Mouse (Mus musculus) heart, embryonic 10.5 days (tissue): ENCODE results near the gene Mcidas. TPM values are rescaled to one million over a fixed set of nuclear protein-coding genes. Genes with fewer than 3 reads are reported as not detected.

Experiments
- DNase-seq: peaks from one replicate; pipeline ENCODE4 v3.0.0-alpha.2; 2017; ENCODE audit warnings: low spot score
- H3K27ac ChIP-seq: fragments of 300-500 bp; sonication (generic); 2 replicates; pipeline ENCODE4 v1.5.1; 2016; ENCODE audit warnings: mild to moderate bottlenecking
- H3K27me3 ChIP-seq: fragments of 300-500 bp; sonication (generic); 2 replicates; pipeline ENCODE4 v1.6.1; 2016; ENCODE audit warnings: mild to moderate bottlenecking; ENCODE audit not compliant: poor library complexity, insufficient read depth, severe bottlenecking
- H3K36me3 ChIP-seq: fragments of 300-500 bp; sonication (generic); 2 replicates; pipeline ENCODE4 v1.6.1; 2016; ENCODE audit warnings: mild to moderate bottlenecking, moderate library complexity
- H3K4me1 ChIP-seq: fragments of 300-500 bp; sonication (generic); 2 replicates; pipeline ENCODE4 v1.6.1; 2016; ENCODE audit warnings: mild to moderate bottlenecking
- H3K4me3 ChIP-seq: fragments of 300-500 bp; sonication (generic); 2 replicates; pipeline ENCODE4 v1.5.1; 2016; ENCODE audit warnings: mild to moderate bottlenecking, moderate library complexity
- H3K9me3 ChIP-seq: fragments of 300-500 bp; sonication (generic); 2 replicates; pipeline ENCODE4 v1.6.1; 2016; ENCODE audit warnings: mild to moderate bottlenecking, moderate library complexity
- WGBS: fragments of 180-500 bp; shearing (Covaris S2); methylation state at CpG from one replicate; pipeline ENCODE4 v1.1.7; 2016; 5-methylcytosine and 5-hydroxymethylcytosine counted together
- polyA plus RNA-seq: library from polyadenylated mRNA; unstranded; fragments of >200 nt; fragmentation: Nextera tagmentation; extraction: Ambion mirVana; gene quantifications from 2 replicates; pipeline ENCODE4 v1.2.1, GENCODE M21; 2016

The Mcidas gene
- polyA plus RNA-seq, 1 experiment from 2014 or later: 0.13 TPM

DNA sequence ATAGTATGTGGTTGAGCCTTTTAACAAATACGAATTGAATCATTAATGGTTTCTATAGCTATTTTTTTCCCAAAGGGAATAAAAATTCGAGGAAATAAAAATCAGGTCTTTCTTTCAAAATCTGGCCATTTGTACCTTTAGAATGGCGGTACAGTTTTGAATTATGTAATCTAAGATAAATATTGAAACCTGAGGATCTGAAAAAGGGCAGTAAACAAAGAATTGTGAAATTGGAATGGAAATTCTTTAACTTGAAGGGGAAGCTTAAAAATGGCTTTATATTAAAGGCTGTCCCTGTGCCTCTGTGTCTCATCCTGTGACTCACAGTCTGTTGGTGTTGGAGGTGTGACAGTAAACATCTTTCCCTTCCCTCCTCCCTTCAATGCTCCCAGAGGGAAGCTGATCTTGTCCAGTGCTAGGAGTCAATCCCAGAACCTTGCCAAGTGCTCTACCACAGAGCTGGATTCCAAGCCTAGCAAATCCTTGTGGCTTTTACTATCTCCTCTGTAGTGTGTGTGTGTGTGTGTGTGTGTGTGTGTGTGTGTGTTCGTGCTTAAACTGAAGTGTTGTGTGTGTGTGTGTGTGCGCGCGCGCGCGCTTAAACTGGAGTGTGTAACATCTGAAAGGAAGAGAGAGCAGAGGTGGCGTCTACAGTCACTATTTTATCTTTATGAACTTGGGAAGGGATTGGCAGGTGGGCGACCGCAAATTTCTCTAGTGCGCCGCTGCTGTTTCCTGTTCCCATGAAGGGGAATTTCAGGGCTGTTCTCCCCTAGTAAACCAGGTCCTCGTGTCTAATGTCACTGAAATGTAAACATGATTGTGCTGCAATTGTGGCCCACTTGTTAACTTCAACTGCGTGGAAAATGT, 29.9 kb downstream of the Mcidas start:
- Histone ChIP-seq H3K27ac (no peak overlapping the region), H3K4me1 (no peaks in the 10 kb centered on the region), H3K27me3 (peaks cover 4% of the 10 kb centered on the region; the same call in 1 of the 2 replicates), H3K36me3 (no peaks in the 10 kb centered on the region), H3K9me3 (no peaks in the 10 kb centered on the region), H3K4me3 (no peak overlapping the region)
- peak; percentile 51 for DNase-seq
- WGBS: 79% methylated on average over 17 of the region's 17 CpGs

DNA sequence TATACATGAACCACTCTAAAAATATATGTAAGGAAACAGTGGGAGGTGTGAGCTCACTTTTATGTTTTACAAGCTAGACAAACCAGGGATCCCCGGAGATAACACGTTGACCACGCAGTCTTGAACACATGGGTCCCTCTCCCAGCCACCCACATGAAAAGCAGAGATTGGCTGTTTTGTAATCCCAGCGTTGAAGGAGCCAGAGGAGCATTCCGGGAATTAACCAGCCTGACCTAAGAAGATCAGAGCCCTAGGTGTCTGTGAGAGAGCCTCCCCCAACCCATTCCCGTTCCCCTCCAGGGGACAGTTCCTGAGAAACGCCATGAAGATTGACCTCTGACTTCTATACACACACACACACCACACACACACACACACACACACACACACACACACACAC, 37.7 kb downstream of the Mcidas start:
- peak overlapping the region; percentile 69 for H3K4me3 ChIP-seq
- no peaks in the 10 kb centered on the region for H3K36me3 ChIP-seq
- peaks cover 50% of the 10 kb centered on the region for H3K27me3 ChIP-seq
- H3K4me1 ChIP-seq: peaks cover 18% of the 10 kb centered on the region; the same call in 1 of the 2 replicates
- H3K9me3 ChIP-seq: no peaks in the 10 kb centered on the region
- WGBS: 3% methylated on average over 7 of the region's 7 CpGs
- no peak overlapping the region for H3K27ac ChIP-seq
- DNase-seq: peak; percentile 63

DNA sequence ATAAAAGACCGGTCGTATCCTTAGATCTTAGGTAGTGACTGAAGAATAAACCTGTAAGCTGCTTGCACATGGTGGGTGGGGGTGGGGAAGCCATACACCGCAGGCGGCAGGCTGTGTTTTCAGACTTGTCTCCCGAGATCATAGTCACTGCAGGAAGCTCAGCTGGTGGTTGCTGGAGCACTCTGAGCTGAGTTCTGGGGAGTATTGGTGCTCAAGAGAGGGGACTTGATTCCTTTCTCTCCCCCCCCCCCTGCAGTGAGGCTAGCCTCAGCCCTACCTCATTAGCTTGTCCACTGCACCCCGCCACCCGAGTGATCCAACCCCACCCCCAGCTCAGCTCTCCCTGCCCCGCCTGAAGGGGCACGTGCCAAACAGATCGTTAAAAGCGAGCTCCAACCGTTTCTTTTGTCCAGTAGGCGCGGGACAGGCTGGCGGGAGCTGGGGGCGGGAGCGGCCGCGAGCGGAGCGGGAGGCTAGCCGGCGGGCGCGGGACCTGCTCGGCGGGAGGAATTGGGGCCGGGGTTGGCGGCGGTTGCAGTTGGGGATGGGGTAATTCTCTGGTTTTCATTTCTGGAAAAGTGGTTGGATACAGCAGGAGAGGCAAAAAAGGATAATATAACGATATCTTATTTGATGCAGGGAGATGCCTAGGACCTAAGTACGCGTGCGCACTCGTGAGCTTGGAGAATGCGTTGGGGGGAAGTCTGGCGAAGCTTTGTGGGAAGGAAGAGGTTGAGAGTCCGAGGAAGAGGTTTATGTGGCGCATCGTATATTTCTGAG, 38.3 kb downstream of the Mcidas start:
- Histone ChIP-seq H3K9me3 (no peaks in the 10 kb centered on the region), H3K4me3 (peak overlapping the region; percentile 69), H3K27me3 (peaks cover 50% of the 10 kb centered on the region), H3K27ac (peak overlapping the region; percentile 84), H3K36me3 (no peaks in the 10 kb centered on the region), H3K4me1 (peaks cover 18% of the 10 kb centered on the region; the same call in 1 of the 2 replicates)
- peak; percentile 74 for DNase-seq
- WGBS: under 1% methylated on average over 40 of the region's 40 CpGs

DNA sequence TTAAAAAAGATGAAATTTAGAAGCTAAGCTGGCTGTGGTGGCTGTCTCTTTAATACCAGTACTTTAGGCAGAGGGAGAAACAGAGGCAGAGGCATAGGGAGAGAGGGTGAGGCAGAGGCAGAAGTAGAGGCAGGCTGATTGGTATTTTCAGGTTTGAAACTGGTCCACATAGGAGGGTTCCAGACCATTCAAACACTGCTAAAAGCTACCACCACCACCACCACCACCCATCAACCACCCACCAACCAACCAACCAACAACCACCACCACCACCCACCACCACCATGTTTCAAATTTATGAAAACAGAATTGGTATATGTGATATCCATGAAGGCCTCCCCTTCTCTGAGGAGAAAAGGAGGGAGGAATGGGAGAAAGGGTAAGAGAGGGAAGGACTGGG, 39.2 kb downstream of the Mcidas start:
- peaks cover 18% of the 10 kb centered on the region; the same call in 1 of the 2 replicates for H3K4me1 ChIP-seq
- H3K9me3 ChIP-seq: no peaks in the 10 kb centered on the region
- no peak overlapping the region for H3K4me3 ChIP-seq
- DNase-seq: peak; percentile 65
- H3K27ac ChIP-seq: no peak overlapping the region
- H3K27me3 ChIP-seq: peaks cover 50% of the 10 kb centered on the region
- H3K36me3 ChIP-seq: no peaks in the 10 kb centered on the region

DNA sequence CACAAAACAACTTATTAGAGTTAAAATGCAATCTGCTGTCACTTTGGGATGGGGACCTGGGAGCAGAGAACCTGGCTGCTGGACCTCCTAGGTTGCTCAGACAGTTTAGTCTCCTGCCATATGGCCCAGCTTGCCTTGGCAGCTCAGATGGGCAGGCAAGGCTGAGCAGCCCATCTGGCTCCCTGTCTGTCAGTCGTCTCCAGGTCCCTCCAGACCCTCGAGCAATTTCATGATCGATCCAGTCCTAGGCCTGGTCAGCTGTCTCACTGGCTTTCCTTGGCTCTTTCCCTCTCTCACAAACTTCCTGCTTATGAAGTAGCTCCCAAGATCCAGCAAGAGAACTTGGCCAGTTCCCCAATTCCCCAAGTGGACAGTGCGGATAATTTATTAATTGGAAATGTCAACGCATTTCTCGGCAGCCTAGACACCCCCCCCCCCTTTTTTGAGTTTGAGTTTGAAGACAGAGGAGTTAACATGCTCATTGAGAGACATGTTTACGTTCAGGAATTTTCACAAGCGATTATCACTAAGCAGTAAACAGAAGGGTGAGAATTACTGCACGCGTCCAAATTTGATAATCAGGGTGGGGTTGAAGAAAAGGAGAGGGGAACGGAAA, 40.7 kb downstream of the Mcidas start:
- no peaks in the 10 kb centered on the region for H3K9me3 ChIP-seq
- H3K27me3 ChIP-seq: peaks cover 46% of the 10 kb centered on the region
- peak overlapping the region; percentile 74 for H3K4me3 ChIP-seq
- DNase-seq: peak; percentile 69
- 3% methylated on average over 11 of the region's 11 CpGs for WGBS
- H3K27ac ChIP-seq: no peak overlapping the region
- no peaks in the 10 kb centered on the region for H3K36me3 ChIP-seq
- H3K4me1 ChIP-seq: peaks cover 22% of the 10 kb centered on the region

DNA sequence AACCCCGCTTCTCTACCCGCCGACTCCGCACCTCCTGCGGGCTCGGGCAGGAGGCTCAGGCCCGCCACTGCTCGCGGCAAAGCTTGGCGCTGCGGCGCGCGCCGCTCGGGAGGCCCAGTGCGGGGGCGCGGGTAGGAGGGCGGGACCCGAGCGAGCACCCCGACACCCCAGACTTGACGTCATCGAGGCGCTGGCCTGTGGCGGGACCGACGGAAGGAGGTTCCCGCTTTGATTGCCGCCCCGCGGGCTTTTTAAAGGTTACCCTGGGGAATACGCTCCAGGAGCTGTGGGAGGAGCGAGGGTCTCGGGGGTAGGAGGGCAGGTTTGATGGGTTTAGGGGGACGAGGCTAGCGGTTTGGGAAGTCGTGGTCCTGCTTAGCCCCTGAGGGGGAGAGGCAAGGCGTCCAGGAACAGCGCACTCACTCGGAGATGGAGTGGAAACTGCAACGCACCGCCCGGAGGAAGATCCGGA, 41.3 kb downstream of the Mcidas start, which contains the start of gene Cdc20b:
TSS of gene Cdc20b (plus strand) at position 162 of the 472 bp plus-strand sequence.
- Histone ChIP-seq H3K9me3 (no peaks in the 10 kb centered on the region), H3K27me3 (peaks cover 44% of the 10 kb centered on the region), H3K4me3 (peak within 1 kb of the TSS; percentile 74), H3K4me1 (peaks cover 23% of the 10 kb centered on the region), H3K36me3 (no peaks in the 10 kb centered on the region), H3K27ac (no peak within 1 kb of the TSS)
- peak; percentile 73 for DNase-seq
- WGBS: 2% methylated on average over 46 of the region's 46 CpGs

DNA sequence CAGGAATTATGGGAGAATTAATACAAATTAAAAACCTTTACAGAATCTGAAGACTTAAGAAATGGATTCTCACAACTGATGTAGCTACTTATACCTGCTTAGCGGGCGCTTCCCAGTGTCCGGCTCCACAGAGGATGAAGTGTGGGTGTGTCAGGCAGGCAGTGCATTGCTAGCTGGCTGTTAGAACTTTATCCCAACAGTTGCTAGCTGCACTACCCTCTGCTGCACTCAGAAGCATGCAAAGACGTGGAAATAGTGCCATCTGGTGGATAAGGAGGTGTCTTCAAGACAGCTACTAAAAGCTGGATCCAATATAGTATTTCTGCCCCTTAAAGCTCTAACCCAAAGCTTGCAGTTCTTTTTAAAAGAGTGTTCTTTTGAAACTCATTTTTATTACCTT, 42.2 kb downstream of the Mcidas start:
- 0% methylated on average over 4 of the region's 4 CpGs for WGBS
- Histone ChIP-seq H3K27ac (no peak overlapping the region), H3K27me3 (peaks cover 40% of the 10 kb centered on the region), H3K4me1 (peaks cover 26% of the 10 kb centered on the region), H3K4me3 (peak overlapping the region; percentile 74), H3K9me3 (no peaks in the 10 kb centered on the region), H3K36me3 (no peaks in the 10 kb centered on the region)
- peak; percentile 89 for DNase-seq

DNA sequence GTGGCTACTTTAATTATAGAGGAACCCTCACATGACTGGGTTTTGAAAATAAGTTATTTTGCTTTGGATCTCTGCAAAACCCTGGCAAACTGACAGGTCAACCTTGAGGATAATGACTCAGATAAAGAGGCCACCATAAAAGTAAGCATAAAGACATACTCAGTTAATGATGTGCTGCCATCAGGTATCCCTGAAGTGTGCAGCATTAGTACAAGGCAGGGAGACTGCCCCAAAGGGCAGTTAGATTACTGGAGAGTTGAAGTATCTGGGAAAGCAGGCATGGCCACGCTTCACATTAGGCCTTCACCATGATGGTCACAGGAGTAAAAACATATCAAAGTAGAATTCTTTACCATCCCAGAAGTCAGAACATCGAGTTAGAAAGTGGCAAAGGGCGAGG, 51.2 kb downstream of the Mcidas start:
- Histone ChIP-seq H3K4me3 (peak overlapping the region; percentile 70), H3K4me1 (peaks cover 23% of the 10 kb centered on the region; the same call in 1 of the 2 replicates), H3K27me3 (no peaks in the 10 kb centered on the region), H3K27ac (peak overlapping the region; percentile 86; the same call in 1 of the 2 replicates), H3K9me3 (no peaks in the 10 kb centered on the region), H3K36me3 (peaks cover 28% of the 10 kb centered on the region)
- WGBS: 71% methylated on average over 3 of the region's 3 CpGs
- DNase-seq: peak; percentile 58

DNA sequence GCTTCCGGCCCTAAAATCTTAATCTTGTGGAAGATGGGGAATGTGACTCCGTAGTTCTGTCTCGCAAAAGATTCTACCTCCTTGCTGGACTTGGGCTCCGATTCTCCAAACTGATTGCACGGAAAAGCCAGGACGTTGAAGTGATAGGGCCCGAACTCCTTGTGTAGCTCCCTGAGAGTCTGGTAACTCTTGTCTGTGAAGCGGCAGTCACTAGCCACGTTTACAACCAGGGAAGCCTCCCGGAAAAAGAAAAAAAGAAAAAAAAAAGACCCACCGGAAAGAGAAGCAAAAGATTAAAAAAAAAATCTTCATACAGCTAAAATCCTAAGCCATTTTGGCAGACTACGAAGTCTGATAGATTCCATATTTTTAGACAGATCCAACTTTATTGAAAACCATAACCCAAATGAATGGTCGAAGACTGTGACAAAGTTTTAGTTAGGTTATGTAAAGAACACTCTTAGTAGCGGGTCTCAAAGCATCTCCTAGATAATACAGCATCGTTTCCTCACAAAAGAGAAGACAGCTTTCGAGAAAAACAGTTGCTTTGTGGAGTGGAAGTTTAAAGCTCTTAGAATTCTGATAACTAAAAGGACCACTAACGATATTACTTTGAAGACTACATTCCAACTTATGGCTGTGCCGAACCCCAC, 51.9 kb downstream of the Mcidas start:
- peak overlapping the region; percentile 86 for H3K27ac ChIP-seq
- peak; percentile 71 for DNase-seq
- H3K4me3 ChIP-seq: peak overlapping the region; percentile 70
- H3K4me1 ChIP-seq: peaks cover 19% of the 10 kb centered on the region; the same call in 1 of the 2 replicates
- H3K36me3 ChIP-seq: peaks cover 28% of the 10 kb centered on the region
- 19% methylated on average over 18 of the region's 18 CpGs for WGBS
- no peaks in the 10 kb centered on the region for H3K9me3 ChIP-seq
- H3K27me3 ChIP-seq: no peaks in the 10 kb centered on the region

DNA sequence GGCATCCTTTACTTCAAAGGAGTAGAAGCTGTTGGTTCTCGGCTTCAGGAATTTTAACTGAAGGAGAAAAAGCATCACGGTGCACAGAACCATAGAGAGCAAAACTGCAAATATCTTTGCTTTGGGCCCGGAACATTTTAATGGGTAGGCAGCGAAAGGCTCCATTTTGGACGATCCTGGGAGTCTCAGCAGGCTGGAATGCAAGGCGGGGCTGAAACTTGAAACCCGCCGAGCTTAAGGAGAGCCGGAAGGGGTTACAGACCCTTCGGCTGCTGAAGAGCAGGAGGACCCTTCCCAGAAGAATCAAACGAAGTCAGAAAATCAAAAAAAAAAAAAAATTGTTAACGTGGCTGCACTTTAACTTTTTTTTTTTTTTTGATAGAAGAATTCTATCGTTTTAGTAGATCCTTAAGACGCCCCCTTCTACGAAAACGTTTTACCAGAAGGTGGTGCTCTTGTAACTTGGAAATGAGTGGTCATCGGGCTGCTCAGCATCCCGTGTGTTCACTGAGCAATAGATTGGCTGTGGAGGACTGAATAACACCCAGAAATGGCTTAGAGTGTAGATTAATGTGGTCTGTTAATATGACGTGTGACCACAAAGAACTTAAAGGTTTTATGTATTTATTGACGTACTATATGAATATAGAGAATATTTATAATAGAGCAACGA, 52.7 kb downstream of the Mcidas start, which contains the start of gene Gpx8:
TSS of gene Gpx8 (minus strand) at position 200 of the 673 bp plus-strand sequence.
- peak; percentile 85 for DNase-seq
- H3K27ac ChIP-seq: peak within 1 kb of the TSS; percentile 86
- peaks cover 15% of the 10 kb centered on the region; the same call in 1 of the 2 replicates for H3K4me1 ChIP-seq
- no peaks in the 10 kb centered on the region for H3K27me3 ChIP-seq
- H3K36me3 ChIP-seq: peaks cover 27% of the 10 kb centered on the region
- no peaks in the 10 kb centered on the region for H3K9me3 ChIP-seq
- peak within 1 kb of the TSS; percentile 70 for H3K4me3 ChIP-seq
- WGBS: 6% methylated on average over 21 of the region's 21 CpGs

DNA sequence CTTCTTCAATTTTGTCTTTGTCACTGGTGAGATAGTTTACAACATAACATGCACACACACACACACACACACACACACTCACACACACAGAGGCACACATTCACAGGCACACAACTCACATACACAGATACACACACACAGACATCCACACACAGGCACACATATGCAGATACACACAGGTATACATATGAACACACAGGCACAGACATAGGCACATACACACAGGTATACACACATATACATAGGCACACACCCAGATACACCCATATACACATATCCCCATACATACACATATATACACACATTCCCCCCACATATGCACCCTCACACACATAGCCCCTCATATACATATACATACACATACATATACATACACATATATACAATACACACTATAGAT, 53.4 kb downstream of the Mcidas start:
- Histone ChIP-seq H3K9me3 (no peaks in the 10 kb centered on the region), H3K4me3 (no peak overlapping the region), H3K27me3 (no peaks in the 10 kb centered on the region), H3K36me3 (peaks cover 20% of the 10 kb centered on the region), H3K4me1 (peaks cover 13% of the 10 kb centered on the region; the same call in 1 of the 2 replicates), H3K27ac (no peak overlapping the region)
- DNase-seq: peak; percentile 50
